In the genomic region with DNA sequence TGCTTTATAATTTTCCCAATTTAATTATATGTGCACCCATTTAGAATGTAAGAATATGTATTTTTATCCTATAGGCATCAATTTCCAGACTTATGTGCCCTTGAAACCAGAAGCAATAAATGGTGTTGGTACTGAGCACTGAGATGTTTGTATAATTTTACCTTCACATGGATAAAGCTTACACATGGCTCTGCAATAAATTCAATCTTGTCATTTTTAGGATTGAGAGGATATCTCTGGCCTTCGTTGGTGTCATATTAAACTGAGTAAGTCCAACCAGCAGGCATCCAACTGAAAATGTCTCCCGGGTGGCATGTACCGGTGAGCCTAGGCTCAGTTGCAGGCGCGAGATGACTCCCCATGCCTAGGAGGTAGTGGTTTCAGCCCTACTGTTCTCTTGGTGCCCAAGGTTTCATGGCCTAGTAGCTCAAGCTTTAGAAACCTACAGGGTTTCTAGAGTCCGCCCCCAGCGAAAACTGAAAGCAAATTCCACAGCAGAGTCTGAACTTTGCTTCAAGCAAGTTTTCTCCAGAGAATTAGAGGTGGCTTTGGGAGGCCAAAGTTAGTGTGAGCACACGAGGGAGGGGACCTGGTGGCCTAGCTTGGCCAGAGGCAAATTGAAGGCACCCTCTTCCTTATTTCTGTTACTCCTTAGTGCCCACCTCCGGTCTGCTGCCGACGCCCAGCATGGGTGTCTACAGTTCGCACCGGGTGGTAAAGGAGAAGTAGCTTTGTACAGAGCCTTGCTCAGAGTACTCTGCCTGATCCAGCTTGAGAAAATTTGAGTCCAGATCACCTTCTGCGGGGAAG, we compare ENCODE assay signal across 8 mouse cellular contexts. TPM values are rescaled to one million over a fixed set of nuclear protein-coding genes. Genes with fewer than 3 reads are reported as not detected.
DNase-seq lines count a peak whose midpoint lies in the region; ATAC-seq lines count a peak whose summit lies in the region.

No protein-coding gene starts in this region.

- 4% methylated on average over 14 of the region's 14 CpGs for WGBS in neural tube, embryonic 11.5 days
- 6% methylated on average over 14 of the region's 14 CpGs for WGBS in embryonic facial prominence, embryonic 11.5 days
- 36% methylated on average over 14 of the region's 14 CpGs for WGBS in intestine, embryonic 16.5 days
- 34% methylated on average over 14 of the region's 14 CpGs for WGBS in stomach, embryonic 15.5 days

- H3K9me3 ChIP-seq in neural tube, embryonic 11.5 days (ENCODE audit: control insufficient read depth, low read length), result no peaks in the 10 kb centered on the region
- no peaks in the 10 kb centered on the region for H3K9me3 ChIP-seq in embryonic facial prominence, embryonic 11.5 days (replicated peaks; ENCODE audit: control insufficient read depth, low read length)
- H3K9me3 ChIP-seq in intestine, embryonic 16.5 days (ENCODE audit: control insufficient read depth, low read length), result no peaks in the 10 kb centered on the region
- H3K9me3 ChIP-seq in stomach, embryonic 15.5 days, result no peaks in the 10 kb centered on the region

- H3K27me3 ChIP-seq in neural tube, embryonic 11.5 days (ENCODE audit: control insufficient read depth, insufficient read depth, low read length), result no peaks in the 10 kb centered on the region
- H3K27me3 ChIP-seq in embryonic facial prominence, embryonic 11.5 days (ENCODE audit: control insufficient read depth, insufficient read depth, low read length), result peaks cover 27% of the 10 kb centered on the region
- H3K27me3 ChIP-seq in intestine, embryonic 16.5 days (replicated peaks; ENCODE audit: control insufficient read depth, insufficient read depth, low read length), result no peaks in the 10 kb centered on the region
- H3K27me3 ChIP-seq in stomach, embryonic 15.5 days (replicated peaks), result no peaks in the 10 kb centered on the region

- H3K36me3 ChIP-seq in neural tube, embryonic 11.5 days (ENCODE audit: control insufficient read depth, insufficient read depth, low read length), result no peaks in the 10 kb centered on the region
- H3K36me3 ChIP-seq in embryonic facial prominence, embryonic 11.5 days (replicated peaks; ENCODE audit: control insufficient read depth, insufficient read depth, low read depth, low read length), result no peaks in the 10 kb centered on the region
- no peaks in the 10 kb centered on the region for H3K36me3 ChIP-seq in intestine, embryonic 16.5 days (ENCODE audit: control insufficient read depth, insufficient read depth, low read length)
- H3K36me3 ChIP-seq in stomach, embryonic 15.5 days, result no peaks in the 10 kb centered on the region

- peak overlapping the region; percentile 74 for H3K4me2 ChIP-seq in neural tube, embryonic 11.5 days (ENCODE audit: low read depth)
- H3K4me2 ChIP-seq in embryonic facial prominence, embryonic 11.5 days (ENCODE audit: low read depth, low read length), result peak overlapping the region; percentile 90
- peak overlapping the region; percentile 63 for H3K4me2 ChIP-seq in intestine, embryonic 16.5 days (ENCODE audit: low read depth, low read length)
- H3K4me2 ChIP-seq in stomach, embryonic 15.5 days, result peak overlapping the region; percentile 83

- DNase-seq in neural tube, embryonic 11.5 days (ENCODE audit: low spot score), result peak; percentile 61
- no peak for DNase-seq in neural tube, embryonic 10.5 days (ENCODE audit: extremely low spot score, low spot score)
- DNase-seq in embryonic facial prominence, embryonic 11.5 days (ENCODE audit: low spot score), result peak; percentile 21
- peak; percentile 46 to 55 for DNase-seq in lung, adult 18-20 months
- DNase-seq in right cerebral cortex, postnatal 4 days, result no peak
- no peak for DNase-seq in layer of hippocampus, postnatal 36 days

- H3K27ac ChIP-seq in neural tube, embryonic 11.5 days (ENCODE audit: low read depth, low read length), result 0 out of 2 replicates have a peak overlapping the region, but pooled peaks have one; percentile 49
- H3K27ac ChIP-seq in embryonic facial prominence, embryonic 11.5 days (replicated peaks; ENCODE audit: low read depth, low read length), result no peak overlapping the region
- peak overlapping the region; percentile 74 for H3K27ac ChIP-seq in intestine, embryonic 16.5 days (ENCODE audit: low read length)
- H3K27ac ChIP-seq in stomach, embryonic 15.5 days, result peak overlapping the region; percentile 92

- H3K4me1 ChIP-seq in neural tube, embryonic 11.5 days (ENCODE audit: control insufficient read depth, insufficient read depth, low read length), result peaks cover 32% of the 10 kb centered on the region
- no peaks in the 10 kb centered on the region; the same call in none of the 2 replicates for H3K4me1 ChIP-seq in embryonic facial prominence, embryonic 11.5 days (ENCODE audit: control insufficient read depth, insufficient read depth, low read length)
- H3K4me1 ChIP-seq in intestine, embryonic 16.5 days (ENCODE audit: control insufficient read depth, insufficient read depth, low read length), result peaks cover 26% of the 10 kb centered on the region
- H3K4me1 ChIP-seq in stomach, embryonic 15.5 days, result peaks cover 22% of the 10 kb centered on the region

- peak overlapping the region; percentile 75; the same call in 1 of the 2 replicates for H3K4me3 ChIP-seq in neural tube, embryonic 11.5 days (ENCODE audit: low read depth, low read length)
- H3K4me3 ChIP-seq in embryonic facial prominence, embryonic 11.5 days (ENCODE audit: low read depth, low read length), result peak overlapping the region; percentile 56
- H3K4me3 ChIP-seq in intestine, embryonic 16.5 days (ENCODE audit: low read length), result peak overlapping the region; percentile 81
- H3K4me3 ChIP-seq in stomach, embryonic 15.5 days (replicated peaks), result peak overlapping the region; percentile 64

- H3K9ac ChIP-seq in neural tube, embryonic 11.5 days (ENCODE audit: low read length), result peak overlapping the region; percentile 41; the same call in 1 of the 2 replicates
- H3K9ac ChIP-seq in embryonic facial prominence, embryonic 11.5 days (replicated peaks; ENCODE audit: low read length), result peak overlapping the region; percentile 9; the same call in 1 of the 2 replicates
- peak overlapping the region; percentile 82 for H3K9ac ChIP-seq in intestine, embryonic 16.5 days (ENCODE audit: low read depth, low read length)
- H3K9ac ChIP-seq in stomach, embryonic 15.5 days, result peak overlapping the region; percentile 10; the same call in 1 of the 2 replicates

- no peak for ATAC-seq in neural tube, embryonic 11.5 days (ENCODE audit: insufficient read depth, low FRiP score, low TSS enrichment)
- no peak for ATAC-seq in embryonic facial prominence, embryonic 11.5 days (replicated peaks; ENCODE audit: insufficient number of reproducible peaks, low FRiP score, low TSS enrichment, low read depth)
- no peak for ATAC-seq in intestine, embryonic 16.5 days
- no peak for ATAC-seq in stomach, embryonic 15.5 days (ENCODE audit: insufficient read depth, low FRiP score, low read depth)

RNA-seq across cellular contexts. Expression of gene Zfp503, which starts 4.1 kb away (rescaled TPM):
- polyA plus RNA-seq in neural tube, embryonic 11.5 days (2014; fragmentation: Nextera tagmentation; extraction: Ambion mirVana), result 13.3 and 17.1 TPM in 2 replicates
- polyA plus RNA-seq in embryonic facial prominence, embryonic 11.5 days (2014; fragmentation: Nextera tagmentation; extraction: Ambion mirVana), result 9.5 and 10.2 TPM in 2 replicates
- 5.1 and 7.2 TPM in 2 replicates for polyA plus RNA-seq in intestine, embryonic 16.5 days (2015; fragmentation: Nextera tagmentation; extraction: Ambion mirVana)
- 21.4 and 21.7 TPM in 2 replicates for polyA plus RNA-seq in stomach, embryonic 15.5 days (2015; fragmentation: Nextera tagmentation; extraction: Ambion mirVana)
- 1 to 10 TPM; 2.8 to 3.0 TPM for total RNA-seq in layer of hippocampus, postnatal 36 days (2021)

RNA-seq across cellular contexts. Expression of gene Lrmda, which starts 26.1 kb away (rescaled TPM):
- polyA plus RNA-seq in neural tube, embryonic 11.5 days (2014; fragmentation: Nextera tagmentation; extraction: Ambion mirVana), result 0.66 TPM in 1 of 2 replicates, not detected in the other
- 0.22 TPM in 1 of 2 replicates, not detected in the other for polyA plus RNA-seq in embryonic facial prominence, embryonic 11.5 days (2014; fragmentation: Nextera tagmentation; extraction: Ambion mirVana)
- polyA plus RNA-seq in intestine, embryonic 16.5 days (2015; fragmentation: Nextera tagmentation; extraction: Ambion mirVana), result 0.53 and 0.81 TPM in 2 replicates
- polyA plus RNA-seq in stomach, embryonic 15.5 days (2015; fragmentation: Nextera tagmentation; extraction: Ambion mirVana), result 0.35 and 0.57 TPM in 2 replicates
- total RNA-seq in layer of hippocampus, postnatal 36 days (2021), result 1 to 10 TPM in 1 of 2 experiments, under 1 TPM in 1; 0.87 to 1.0 TPM

Comparison
In these comparisons a context has a peak if more than half of its experiments do, and no peak if none do; other contexts are left out.
1. DNase-seq: peak in neural tube, embryonic 11.5 days (single experiment), embryonic facial prominence, embryonic 11.5 days (single experiment) and lung, adult 18-20 months (2 of 2); none in neural tube, embryonic 10.5 days (single experiment), right cerebral cortex, postnatal 4 days (single experiment) and layer of hippocampus, postnatal 36 days (0 of 2).
2. H3K9ac ChIP-seq: peak in every context shown above with its lines; median percentile 82 in intestine, embryonic 16.5 days; 41 in neural tube, embryonic 11.5 days; 10 in stomach, embryonic 15.5 days; 9 in embryonic facial prominence, embryonic 11.5 days.
3. Peak in every context shown above with its lines, with median percentiles within 50 percentile points of each other: H3K4me2 ChIP-seq and H3K4me3 ChIP-seq.